Mouse (Mus musculus) midbrain, embryonic 15.5 days (tissue): ENCODE measurements around the gene Iqsec1. TPM values are rescaled to one million over a fixed set of nuclear protein-coding genes. Genes with fewer than 3 reads are reported as not detected.

ENCODE experiments used
- ATAC-seq: fragments of 200-750 bp; cut with Nextera tagmentation; replicated peaks from 2 replicates; pipeline ENCODE4 v1.8.0; 2017; ENCODE audit warnings: moderate TSS enrichment
- H3K27ac ChIP-seq: fragments of 300-500 bp; sonication (generic); 2 replicates; pipeline ENCODE4 v1.5.1; 2015; ENCODE audit warnings: mild to moderate bottlenecking, inconsistent platforms
- H3K27me3 ChIP-seq: fragments of 300-500 bp; sonication (generic); replicated peaks from 2 replicates; pipeline ENCODE4 v1.6.1; 2015; ENCODE audit warnings: inconsistent platforms
- H3K36me3 ChIP-seq: fragments of 300-500 bp; sonication (generic); replicated peaks from 2 replicates; pipeline ENCODE4 v1.6.1; 2015; ENCODE audit warnings: inconsistent platforms
- H3K4me1 ChIP-seq: fragments of 300-500 bp; sonication (generic); 2 replicates; pipeline ENCODE4 v1.6.1; 2015; ENCODE audit warnings: inconsistent platforms
- H3K4me2 ChIP-seq: fragments of 300-500 bp; sonication (generic); 2 replicates; pipeline ENCODE4 v1.6.1; 2015; ENCODE audit warnings: inconsistent platforms, mild to moderate bottlenecking, moderate library complexity
- H3K4me3 ChIP-seq: fragments of 300-500 bp; sonication (generic); 2 replicates; pipeline ENCODE4 v1.5.1; 2015; ENCODE audit warnings: mild to moderate bottlenecking, inconsistent platforms
- H3K9ac ChIP-seq: fragments of 300-500 bp; sonication (generic); 2 replicates; pipeline ENCODE4 v1.6.1; 2015; ENCODE audit warnings: mild to moderate bottlenecking, inconsistent platforms
- H3K9me3 ChIP-seq: fragments of 300-500 bp; sonication (generic); 2 replicates; pipeline ENCODE4 v1.6.1; 2016; ENCODE audit warnings: inconsistent platforms
- WGBS: fragments of 180-500 bp; shearing (Covaris S2); methylation state at CpG from one replicate; pipeline ENCODE4 v1.1.7; 2015; ENCODE audit warnings: mixed read lengths; 5-methylcytosine and 5-hydroxymethylcytosine counted together
- polyA plus RNA-seq: library from polyadenylated mRNA; unstranded; fragments of >200 nt; fragmentation: Nextera tagmentation; extraction: Ambion mirVana; gene quantifications from 2 replicates; pipeline ENCODE4 v1.2.1, GENCODE M21; 2015

Iqsec1 gene
- polyA plus RNA-seq, 1 experiment from 2014 or later = 25.9 TPM

GRCm38 (mm10) chr6:90787587-90787986 lies 200.9 kb downstream of the Iqsec1 start:
- Histone ChIP-seq H3K9ac (no peak overlapping the region), H3K9me3 (no peaks in the 10 kb centered on the region), H3K36me3 (no peaks in the 10 kb centered on the region), H3K4me1 (peaks cover 45% of the 10 kb centered on the region), H3K4me3 (no peak overlapping the region), H3K27me3 (no peaks in the 10 kb centered on the region), H3K4me2 (no peak overlapping the region), H3K27ac (peak overlapping the region; percentile 85)
- ATAC-seq = no peak
- WGBS = 95% methylated on average over 3 of the region's 3 CpGs

- Histone ChIP-seq H3K27ac (peak overlapping the region; percentile 85), H3K36me3 (no peaks in the 10 kb centered on the region), H3K9ac (no peak overlapping the region), H3K4me2 (peak overlapping the region; percentile 9; the same call in 1 of the 2 replicates), H3K9me3 (no peaks in the 10 kb centered on the region), H3K27me3 (no peaks in the 10 kb centered on the region), H3K4me1 (peaks cover 50% of the 10 kb centered on the region), H3K4me3 (no peak overlapping the region)
- ATAC-seq = no peak
- WGBS = 38% methylated on average over 6 of the region's 6 CpGs
Measured at GRCm38 (mm10) chr6:90787036-90787435, 201.4 kb downstream of the Iqsec1 start.

GRCm38 (mm10) chr6:90786589-90786988 lies 201.9 kb downstream of the Iqsec1 start:
- H3K27ac ChIP-seq = peak overlapping the region; percentile 85
- ATAC-seq = peak; percentile 67
- peaks cover 55% of the 10 kb centered on the region for H3K4me1 ChIP-seq
- no peaks in the 10 kb centered on the region for H3K9me3 ChIP-seq
- H3K9ac ChIP-seq = no peak overlapping the region
- WGBS = 13% methylated on average over 3 of the region's 3 CpGs
- H3K4me2 ChIP-seq = peak overlapping the region; percentile 9; the same call in 1 of the 2 replicates
- no peak overlapping the region for H3K4me3 ChIP-seq
- no peaks in the 10 kb centered on the region for H3K36me3 ChIP-seq
- no peaks in the 10 kb centered on the region for H3K27me3 ChIP-seq

GRCm38 (mm10) chr6:90783945-90784344 lies 204.5 kb downstream of the Iqsec1 start:
- no peak for ATAC-seq
- Histone ChIP-seq H3K9ac (no peak overlapping the region), H3K4me1 (peaks cover 81% of the 10 kb centered on the region), H3K4me2 (no peak overlapping the region), H3K27me3 (no peaks in the 10 kb centered on the region), H3K4me3 (no peak overlapping the region), H3K36me3 (no peaks in the 10 kb centered on the region), H3K27ac (peak overlapping the region; percentile 95), H3K9me3 (no peaks in the 10 kb centered on the region)
- WGBS = 38% methylated on average over 4 of the region's 4 CpGs

GRCm38 (mm10) chr6:90783176-90783575 lies 205.3 kb downstream of the Iqsec1 start:
- H3K27me3 ChIP-seq = no peaks in the 10 kb centered on the region
- H3K9ac ChIP-seq = no peak overlapping the region
- no peaks in the 10 kb centered on the region for H3K9me3 ChIP-seq
- peak overlapping the region; percentile 95 for H3K27ac ChIP-seq
- H3K4me2 ChIP-seq = no peak overlapping the region
- no peaks in the 10 kb centered on the region for H3K36me3 ChIP-seq
- ATAC-seq = no peak
- peaks cover 85% of the 10 kb centered on the region for H3K4me1 ChIP-seq
- no peak overlapping the region for H3K4me3 ChIP-seq

- H3K36me3 ChIP-seq = no peaks in the 10 kb centered on the region
- peak overlapping the region; percentile 52 for H3K4me2 ChIP-seq
- peak overlapping the region; percentile 27 for H3K4me3 ChIP-seq
- 5% methylated on average over 19 of the region's 19 CpGs for WGBS
- peaks cover 79% of the 10 kb centered on the region for H3K4me1 ChIP-seq
- no peaks in the 10 kb centered on the region for H3K27me3 ChIP-seq
- peak; percentile 83 for ATAC-seq
- no peaks in the 10 kb centered on the region for H3K9me3 ChIP-seq
- peak overlapping the region; percentile 52 for H3K9ac ChIP-seq
- H3K27ac ChIP-seq = peak overlapping the region; percentile 95
Measured at GRCm38 (mm10) chr6:90781921-90782770, 206.3 kb downstream of the Iqsec1 start.

- Histone ChIP-seq H3K9me3 (no peaks in the 10 kb centered on the region), H3K4me1 (peaks cover 66% of the 10 kb centered on the region), H3K36me3 (no peaks in the 10 kb centered on the region), H3K4me2 (peak overlapping the region; percentile 52), H3K27ac (peak overlapping the region; percentile 95), H3K9ac (no peak overlapping the region), H3K27me3 (no peaks in the 10 kb centered on the region), H3K4me3 (no peak overlapping the region)
- WGBS = 22% methylated on average over 2 of the region's 2 CpGs
- ATAC-seq = no peak
Measured at GRCm38 (mm10) chr6:90780532-90780931, 208.0 kb downstream of the Iqsec1 start.

GRCm38 (mm10) chr6:90778841-90779240 lies 209.6 kb downstream of the Iqsec1 start:
- H3K27me3 ChIP-seq = no peaks in the 10 kb centered on the region
- no peaks in the 10 kb centered on the region for H3K9me3 ChIP-seq
- no peak overlapping the region for H3K9ac ChIP-seq
- peak overlapping the region; percentile 52 for H3K4me2 ChIP-seq
- H3K36me3 ChIP-seq = no peaks in the 10 kb centered on the region
- ATAC-seq = no peak
- H3K4me1 ChIP-seq = peaks cover 53% of the 10 kb centered on the region
- no peak overlapping the region for H3K27ac ChIP-seq
- WGBS = 62% methylated on average over 6 of the region's 6 CpGs
- H3K4me3 ChIP-seq = no peak overlapping the region

- Histone ChIP-seq H3K9me3 (no peaks in the 10 kb centered on the region), H3K9ac (no peak overlapping the region), H3K4me2 (no peak overlapping the region), H3K4me3 (no peak overlapping the region), H3K4me1 (peaks cover 38% of the 10 kb centered on the region), H3K27ac (no peak overlapping the region), H3K27me3 (no peaks in the 10 kb centered on the region), H3K36me3 (no peaks in the 10 kb centered on the region)
- no peak for ATAC-seq
- WGBS = 90% methylated on average over 1 of the region's 1 CpGs
Measured at GRCm38 (mm10) chr6:90777302-90777701, 211.2 kb downstream of the Iqsec1 start.

- no peak for ATAC-seq
- no peaks in the 10 kb centered on the region for H3K36me3 ChIP-seq
- H3K4me1 ChIP-seq = peaks cover 24% of the 10 kb centered on the region
- H3K27me3 ChIP-seq = no peaks in the 10 kb centered on the region
- WGBS = 88% methylated on average over 1 of the region's 1 CpGs
- no peak overlapping the region for H3K4me2 ChIP-seq
- H3K9me3 ChIP-seq = no peaks in the 10 kb centered on the region
- no peak overlapping the region for H3K27ac ChIP-seq
- H3K4me3 ChIP-seq = no peak overlapping the region
- no peak overlapping the region for H3K9ac ChIP-seq
Measured at GRCm38 (mm10) chr6:90775606-90776005, 212.9 kb downstream of the Iqsec1 start.

GRCm38 (mm10) chr6:90773811-90774233 lies 214.7 kb downstream of the Iqsec1 start:
- no peak for ATAC-seq
- Histone ChIP-seq H3K27ac (no peak overlapping the region), H3K4me2 (no peak overlapping the region)

GRCm38 (mm10) chr6:90772120-90772519 lies 216.4 kb downstream of the Iqsec1 start:
- Histone ChIP-seq H3K36me3 (no peaks in the 10 kb centered on the region), H3K4me1 (peaks cover 3% of the 10 kb centered on the region), H3K9ac (no peak overlapping the region), H3K4me2 (no peak overlapping the region), H3K4me3 (no peak overlapping the region), H3K9me3 (no peaks in the 10 kb centered on the region), H3K27ac (no peak overlapping the region), H3K27me3 (no peaks in the 10 kb centered on the region)
- no peak for ATAC-seq
- 90% methylated on average over 5 of the region's 5 CpGs for WGBS

More at GRCm38 (mm10) chr6:90773811-90774233, 214.7 kb downstream of the Iqsec1 start:
- no peaks in the 10 kb centered on the region for H3K9me3 ChIP-seq
- no peaks in the 10 kb centered on the region for H3K36me3 ChIP-seq
- H3K9ac ChIP-seq = no peak overlapping the region
- peaks cover 6% of the 10 kb centered on the region for H3K4me1 ChIP-seq
- H3K4me3 ChIP-seq = no peak overlapping the region
- no peaks in the 10 kb centered on the region for H3K27me3 ChIP-seq

GRCm38 (mm10) chr6:90768526-90768925 lies 220.0 kb downstream of the Iqsec1 start:
- Histone ChIP-seq H3K9ac (no peak overlapping the region), H3K4me2 (no peak overlapping the region), H3K36me3 (no peaks in the 10 kb centered on the region), H3K4me3 (no peak overlapping the region), H3K27me3 (no peaks in the 10 kb centered on the region), H3K9me3 (no peaks in the 10 kb centered on the region), H3K4me1 (peaks cover 19% of the 10 kb centered on the region), H3K27ac (no peak overlapping the region)
- ATAC-seq = no peak
- WGBS = 86% methylated on average over 2 of the region's 2 CpGs
